Mouse (Mus musculus) B cell, adult 67 days (primary cell): ENCODE results near the gene Gm5926. TPM values are rescaled to one million over a fixed set of nuclear protein-coding genes. Genes with fewer than 3 reads are reported as not detected.

Source experiments
- total RNA-seq, 2 experiments: library from RNA; stranded (reverse); gene quantifications; 4 replicates each; pipeline ENCODE4 v1.2.4; 2023

The Gm5926 gene
- not detected for total RNA-seq

GRCm38 (mm10) chrX:32650416-32650815, at the start of gene Gm5926:
Gene Gm5926 (plus strand): TSS chrX:32650716.

Other genes starting within 250 kb of the Gm5926 start
- gene Btbd35f1, start 90.7 kb upstream of the Gm5926 start, total RNA-seq = not detected
- not detected for gene Btbd35f21, start 75.4 kb downstream of the Gm5926 start, total RNA-seq
- not detected for gene Btbd35f30, start 243.9 kb downstream of the Gm5926 start, total RNA-seq